Mouse (Mus musculus) small intestine, adult 2 months (tissue): ENCODE data around the gene Iqgap3.

Experiments
- CTCF ChIP-seq: fragments of 200-500 bp; IDR thresholded peaks from 2 replicates; pipeline ENCODE4 v1.5.1; 2012; ENCODE audit warnings: low read depth, mild to moderate bottlenecking, control low read depth, inconsistent platforms, low read length, moderate library complexity, mixed read lengths; ENCODE audit not compliant: insufficient replicate concordance, insufficient read length; ENCODE audit errors: extremely low read depth
- POLR2A ChIP-seq: fragments of 200-500 bp; IDR thresholded peaks from 2 replicates; pipeline ENCODE4 v1.6.1; 2012; ENCODE audit warnings: low read depth, mild to moderate bottlenecking, control low read depth, inconsistent platforms, low read length, moderate library complexity

GRCm38 (mm10) chr3:88147866-88148265, 66.1 kb downstream of the Iqgap3 start:
- TF ChIP-seq CTCF (no peak), POLR2A (no peak)
